Mouse (Mus musculus) hindbrain, postnatal 0 days (tissue): ENCODE measurements around the gene Cd7. TPM values are rescaled to one million over a fixed set of nuclear protein-coding genes. Genes with fewer than 3 reads are reported as not detected.

Source experiments
- ATAC-seq: fragments of 200-750 bp; cut with Nextera tagmentation; 2 replicates; pipeline ENCODE4 v1.8.0; 2017; ENCODE audit warnings: mild to moderate bottlenecking, moderate TSS enrichment, moderate library complexity
- DNase-seq: peaks from one replicate; pipeline ENCODE4 v3.0.0-alpha.2; 2015; ENCODE audit warnings: low spot score
- H3K27ac ChIP-seq: fragments of 300-500 bp; sonication (generic); 2 replicates; pipeline ENCODE4 v1.5.1; 2014; ENCODE audit warnings: mild to moderate bottlenecking
- H3K27me3 ChIP-seq: fragments of 300-500 bp; sonication (generic); 2 replicates; pipeline ENCODE4 v1.6.1; 2014; ENCODE audit warnings: low read length, mixed read lengths; ENCODE audit not compliant: insufficient read depth
- H3K36me3 ChIP-seq: fragments of 300-500 bp; sonication (generic); 2 replicates; pipeline ENCODE4 v1.6.1; 2014; ENCODE audit warnings: low read length, mixed read lengths; ENCODE audit not compliant: insufficient read depth
- H3K4me1 ChIP-seq: fragments of 300-500 bp; sonication (generic); 2 replicates; pipeline ENCODE4 v1.6.1; 2014; ENCODE audit warnings: antibody characterized with exemption, low read length, mixed read lengths; ENCODE audit not compliant: insufficient read depth
- H3K4me2 ChIP-seq: fragments of 300-500 bp; sonication (generic); 2 replicates; pipeline ENCODE4 v1.6.1; 2014; ENCODE audit warnings: low read depth, mild to moderate bottlenecking, low read length, moderate library complexity, mixed read lengths
- H3K4me3 ChIP-seq: fragments of 300-500 bp; sonication (generic); 2 replicates; pipeline ENCODE4 v1.5.1; 2014; ENCODE audit warnings: low read length
- H3K9ac ChIP-seq: fragments of 300-500 bp; sonication (generic); replicated peaks from 2 replicates; pipeline ENCODE4 v1.6.1; 2014; ENCODE audit warnings: mild to moderate bottlenecking, low read length, moderate library complexity, mixed read lengths
- H3K9me3 ChIP-seq: fragments of 300-500 bp; sonication (generic); 2 replicates; pipeline ENCODE4 v1.6.1; 2016; ENCODE audit warnings: low read length, mixed read lengths
- CTCF ChIP-seq: IDR thresholded peaks from 2 replicates; pipeline ENCODE4 v1.5.1; 2016; ENCODE audit warnings: antibody characterized with exemption, control low read depth, low read depth
- WGBS: fragments of 180-500 bp; shearing (Covaris S2); extraction: QIAGEN DNeasy Blood & Tissue Kit; methylation state at CpG from one replicate; pipeline ENCODE4 v1.1.7; 2014; 5-methylcytosine and 5-hydroxymethylcytosine counted together
- polyA plus RNA-seq: library from polyadenylated mRNA; unstranded; fragments of >200 nt; fragmentation: Nextera tagmentation; extraction: Ambion mirVana; gene quantifications from 2 replicates; pipeline ENCODE4 v1.2.1, GENCODE M21; 2015
- total RNA-seq: library from RNA; depleted of rRNA; stranded (reverse); fragments of >200 nt; gene quantifications from 2 replicates; pipeline ENCODE4 v1.2.3, GENCODE M21; 2014; rRNA removed

Cd7 gene
- not detected in 2 replicates for total RNA-seq
- polyA plus RNA-seq = 0.24 TPM in 1 of 2 replicates, not detected in the other

DNA sequence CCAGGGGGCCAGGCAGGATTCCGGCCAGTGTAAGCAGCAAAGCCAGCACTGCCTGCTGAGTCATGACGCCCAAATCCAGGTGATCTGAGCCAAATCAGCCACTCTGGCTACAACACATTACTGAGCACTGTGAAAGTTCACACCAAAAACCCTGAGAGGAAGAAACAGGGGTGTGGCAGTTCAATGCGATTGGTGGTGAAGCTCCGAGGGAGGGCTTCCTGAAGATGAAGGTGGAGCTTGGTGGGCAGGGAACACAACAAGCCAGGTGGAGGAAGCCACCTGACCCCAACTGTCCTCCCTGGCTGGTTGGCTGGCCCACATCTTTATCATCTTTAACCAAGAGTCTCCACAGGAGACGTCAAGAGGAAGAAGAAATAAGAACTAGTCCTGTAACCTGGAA, at the start of gene Cd7:
Cd7 (minus strand) TSS at position 117 of the 400 bp plus-strand sequence.
- Histone ChIP-seq H3K27ac (no peak within 1 kb of the TSS), H3K9ac (no peak within 1 kb of the TSS), H3K4me2 (no peak within 1 kb of the TSS), H3K4me3 (no peak within 1 kb of the TSS), H3K36me3 (no peaks in the 10 kb centered on the region), H3K27me3 (no peaks in the 10 kb centered on the region), H3K9me3 (no peaks in the 10 kb centered on the region), H3K4me1 (no peaks in the 10 kb centered on the region)
- TF ChIP-seq CTCF = no peak
- ATAC-seq = no peak
- WGBS = 78% methylated on average over 5 of the region's 5 CpGs
- DNase-seq = no peak

DNA sequence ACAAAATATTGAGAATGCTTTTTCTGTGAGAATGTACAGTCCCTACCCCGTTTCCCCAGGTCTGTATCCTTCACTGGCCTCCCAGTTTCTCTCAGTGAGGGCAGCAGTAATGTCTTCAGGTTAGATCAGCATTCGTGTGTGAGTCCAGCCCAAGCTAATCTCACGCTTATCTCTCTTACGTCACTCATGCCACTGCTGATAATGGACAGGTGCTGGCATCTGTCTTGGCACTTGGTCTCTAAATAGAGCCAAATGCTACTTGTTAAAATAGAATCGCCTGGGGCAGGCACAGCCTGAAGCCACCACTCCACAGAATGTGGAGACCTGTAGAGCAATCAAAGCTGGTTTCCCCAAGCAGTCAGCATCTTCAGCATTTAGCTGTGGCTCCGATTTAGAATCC, 49.8 kb upstream of the Cd7 start:
- Histone ChIP-seq H3K27ac (no peak overlapping the region), H3K4me1 (no peaks in the 10 kb centered on the region), H3K4me3 (no peak overlapping the region), H3K36me3 (no peaks in the 10 kb centered on the region), H3K9me3 (no peaks in the 10 kb centered on the region), H3K9ac (no peak overlapping the region), H3K27me3 (no peaks in the 10 kb centered on the region), H3K4me2 (no peak overlapping the region)
- no peak for TF ChIP-seq CTCF
- DNase-seq (no peak), ATAC-seq (no peak)
- WGBS = 82% methylated on average over 6 of the region's 6 CpGs

- Histone ChIP-seq H3K27ac (no peak overlapping the region), H3K9me3 (no peaks in the 10 kb centered on the region), H3K9ac (no peak overlapping the region), H3K27me3 (no peaks in the 10 kb centered on the region), H3K4me3 (no peak overlapping the region), H3K4me1 (no peaks in the 10 kb centered on the region), H3K4me2 (no peak overlapping the region), H3K36me3 (no peaks in the 10 kb centered on the region)
- 72% methylated on average over 4 of the region's 4 CpGs for WGBS
- ATAC-seq (no peak), DNase-seq (no peak)
- TF ChIP-seq CTCF = no peak
Observed at GRCm38 (mm10) chr11:121086296-121086695, 47.1 kb upstream of the Cd7 start.

DNA sequence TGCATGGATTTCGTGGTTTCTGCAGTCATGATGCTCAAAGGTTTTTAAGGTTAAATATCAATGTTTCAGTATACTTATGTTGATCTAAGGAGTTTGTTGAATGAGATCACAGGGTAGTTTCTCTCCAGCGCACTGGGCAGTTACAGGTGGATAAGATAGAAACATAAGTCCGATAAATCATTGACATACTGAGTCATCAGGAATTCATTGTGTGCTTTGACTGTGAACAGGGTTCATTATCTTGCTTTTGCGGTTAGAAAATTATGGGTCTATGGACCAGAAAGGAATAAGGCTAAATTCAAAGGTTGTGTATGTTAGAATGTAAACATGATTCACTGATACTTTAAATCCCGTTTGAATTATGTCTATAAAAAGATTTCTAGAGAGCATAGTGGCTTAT, 46.0 kb upstream of the Cd7 start:
- Histone ChIP-seq H3K27me3 (no peaks in the 10 kb centered on the region), H3K9ac (no peak overlapping the region), H3K36me3 (no peaks in the 10 kb centered on the region), H3K4me3 (no peak overlapping the region), H3K9me3 (no peaks in the 10 kb centered on the region), H3K27ac (no peak overlapping the region), H3K4me1 (no peaks in the 10 kb centered on the region), H3K4me2 (no peak overlapping the region)
- 81% methylated on average over 5 of the region's 5 CpGs for WGBS
- DNase-seq (no peak), ATAC-seq (no peak)
- no peak for TF ChIP-seq CTCF

DNA sequence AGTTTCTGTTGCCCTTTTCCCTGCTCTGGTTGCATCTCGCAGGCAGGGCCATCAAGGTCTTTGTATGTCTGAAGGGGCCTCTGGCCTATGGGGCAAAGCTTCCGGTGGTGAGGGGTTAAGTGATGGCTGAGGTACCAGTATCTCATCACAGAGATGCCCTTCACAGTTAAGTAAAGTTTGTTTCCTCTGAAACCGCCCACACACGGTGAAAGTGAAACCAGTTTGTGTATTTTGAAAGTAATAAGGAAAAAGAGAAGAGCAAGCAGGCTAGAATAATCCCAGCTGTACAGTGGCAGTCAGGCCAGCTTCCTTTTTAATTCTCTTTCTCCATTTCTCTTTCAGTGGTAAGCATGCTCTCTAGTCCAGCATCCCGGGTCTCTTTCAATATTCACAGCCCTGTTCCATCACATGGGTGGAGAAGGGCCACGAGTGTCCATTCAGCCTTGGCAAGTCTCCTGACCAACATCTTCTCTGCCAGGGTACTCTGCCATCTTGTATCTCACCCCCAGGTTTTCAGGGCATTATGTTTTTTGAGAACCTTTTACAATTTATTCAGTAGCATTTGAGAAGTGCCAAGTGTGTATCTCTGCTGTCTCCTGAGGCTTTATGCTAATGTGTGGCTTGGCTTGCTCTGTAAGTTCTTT, 43.8 kb upstream of the Cd7 start:
- no peak overlapping the region for H3K27ac ChIP-seq
- no peaks in the 10 kb centered on the region for H3K4me1 ChIP-seq
- no peak overlapping the region for H3K4me2 ChIP-seq
- no peak overlapping the region for H3K4me3 ChIP-seq
- TF ChIP-seq CTCF = no peak
- H3K9me3 ChIP-seq = no peaks in the 10 kb centered on the region
- no peak overlapping the region for H3K9ac ChIP-seq
- DNase-seq (no peak), ATAC-seq (no peak)
- WGBS = 79% methylated on average over 6 of the region's 6 CpGs
- H3K36me3 ChIP-seq = no peaks in the 10 kb centered on the region
- no peaks in the 10 kb centered on the region for H3K27me3 ChIP-seq

DNA sequence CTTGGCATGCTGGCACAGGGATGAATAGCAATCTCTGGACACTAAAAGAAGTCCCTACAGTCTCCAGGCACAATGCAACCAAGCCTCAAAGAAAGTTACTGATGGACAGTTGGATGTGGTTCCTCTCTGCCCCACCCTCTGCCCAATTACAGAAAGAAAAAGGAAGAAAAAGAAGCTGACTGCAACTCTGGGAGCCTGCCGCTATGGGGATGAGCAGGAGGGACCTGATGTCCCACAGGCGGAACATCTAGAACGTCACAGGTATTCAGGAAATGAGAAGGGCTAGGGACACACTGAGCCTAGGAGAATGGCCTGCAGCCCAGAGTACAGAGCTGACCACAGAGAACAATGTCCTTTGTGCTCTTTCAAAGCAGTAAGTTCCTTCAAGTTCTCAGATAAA, 43.0 kb upstream of the Cd7 start:
- TF ChIP-seq CTCF = no peak
- Histone ChIP-seq H3K27ac (no peak overlapping the region), H3K4me3 (no peak overlapping the region), H3K36me3 (no peaks in the 10 kb centered on the region), H3K9ac (no peak overlapping the region), H3K4me2 (no peak overlapping the region), H3K9me3 (no peaks in the 10 kb centered on the region), H3K27me3 (no peaks in the 10 kb centered on the region), H3K4me1 (no peaks in the 10 kb centered on the region)
- DNase-seq (no peak), ATAC-seq (no peak)
- 79% methylated on average over 3 of the region's 3 CpGs for WGBS

DNA sequence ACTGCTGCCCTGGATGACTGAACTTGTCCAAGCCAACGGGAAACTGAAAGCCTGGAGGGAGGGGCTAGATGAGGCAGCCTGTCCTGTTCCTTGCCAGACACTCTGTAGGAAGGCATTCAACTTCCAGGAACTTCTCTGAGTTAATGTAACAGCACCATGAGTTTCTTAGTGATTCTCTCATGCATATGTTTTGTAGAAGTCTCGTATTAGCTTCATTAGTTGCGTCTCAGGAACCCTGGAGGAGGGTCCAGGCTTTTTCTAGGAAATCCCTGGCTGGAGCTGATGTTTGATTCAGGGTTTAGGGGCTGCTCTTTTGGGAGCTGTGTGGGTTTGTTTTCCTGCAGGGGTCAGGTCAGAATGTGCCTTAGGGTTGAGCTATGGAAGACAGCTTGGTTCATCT, 41.9 kb upstream of the Cd7 start, which contains the start of gene Sectm1a:
Sectm1a (minus strand) TSS at position 101 of the 400 bp plus-strand sequence.
- 63% methylated on average over 3 of the region's 3 CpGs for WGBS
- ATAC-seq = no peak
- H3K4me2 ChIP-seq = no peak within 1 kb of the TSS
- H3K27ac ChIP-seq = no peak within 1 kb of the TSS
- DNase-seq = no peak
- no peaks in the 10 kb centered on the region for H3K36me3 ChIP-seq
- no peak within 1 kb of the TSS for H3K4me3 ChIP-seq
- no peaks in the 10 kb centered on the region for H3K4me1 ChIP-seq
- no peaks in the 10 kb centered on the region for H3K9me3 ChIP-seq
- H3K9ac ChIP-seq = no peak within 1 kb of the TSS
- TF ChIP-seq CTCF = no peak
- H3K27me3 ChIP-seq = no peaks in the 10 kb centered on the region
